Mouse (Mus musculus) cerebellum, postnatal 4 days (tissue): ENCODE results near the gene A26c2.

Source experiments
- DNase-seq, 2 experiments: peaks; one replicate each; pipeline ENCODE4 v3.0.0; 2022; ENCODE audit warnings: low spot score in 2 of 2, mixed read lengths in 1 of 2

A26c2 gene

GRCm38 (mm10) chr7:62823573-62823972 is at the start of gene A26c2:
Gene A26c2, minus strand, starts transcription at chr7:62823673.
- DNase-seq = no peak

- no peak for DNase-seq
Observed at GRCm38 (mm10) chr7:62851471-62851870, 28.0 kb upstream of the A26c2 start.
